Mouse (Mus musculus) hindbrain, embryonic 15.5 days (tissue): ENCODE results near the gene Gm49361. TPM values are rescaled to one million over a fixed set of nuclear protein-coding genes. Genes with fewer than 3 reads are reported as not detected.
"Not testable (repeated sequence)": the region's sequence is repeated elsewhere in the genome, so short reads cannot be mapped to it uniquely, and the experiment has no call there.

ENCODE experiments used
- ATAC-seq: fragments of 200-750 bp; cut with Nextera tagmentation; 2 replicates; pipeline ENCODE4 v1.8.0; 2017; ENCODE audit warnings: low read depth, moderate number of reproducible peaks, moderate TSS enrichment; ENCODE audit not compliant: low FRiP score
- H3K27ac ChIP-seq: fragments of 300-500 bp; sonication (generic); replicated peaks from 2 replicates; pipeline ENCODE4 v1.5.1; 2015; ENCODE audit warnings: mild to moderate bottlenecking, inconsistent platforms
- H3K27me3 ChIP-seq: fragments of 300-500 bp; sonication (generic); 2 replicates; pipeline ENCODE4 v1.6.1; 2015; ENCODE audit warnings: control low read depth, inconsistent platforms
- H3K36me3 ChIP-seq: fragments of 300-500 bp; sonication (generic); 2 replicates; pipeline ENCODE4 v1.6.1; 2015; ENCODE audit warnings: control low read depth, inconsistent platforms
- H3K4me1 ChIP-seq: fragments of 300-500 bp; sonication (generic); replicated peaks from 2 replicates; pipeline ENCODE4 v1.6.1; 2015; ENCODE audit warnings: control low read depth, inconsistent platforms
- H3K4me2 ChIP-seq: fragments of 300-500 bp; sonication (generic); 2 replicates; pipeline ENCODE4 v1.6.1; 2015; ENCODE audit warnings: moderate library complexity, mild to moderate bottlenecking, inconsistent platforms
- H3K4me3 ChIP-seq: fragments of 300-500 bp; sonication (generic); 2 replicates; pipeline ENCODE4 v1.5.1; 2015; ENCODE audit warnings: mild to moderate bottlenecking, inconsistent platforms
- H3K9ac ChIP-seq: fragments of 300-500 bp; sonication (generic); 2 replicates; pipeline ENCODE4 v1.6.1; 2015; ENCODE audit warnings: inconsistent platforms
- H3K9me3 ChIP-seq: fragments of 300-500 bp; sonication (generic); 2 replicates; pipeline ENCODE4 v1.6.1; 2016; ENCODE audit warnings: control low read depth, inconsistent platforms
- WGBS: fragments of 180-500 bp; shearing (Covaris S2); methylation state at CpG from one replicate; pipeline ENCODE4 v1.1.7; 2015; 5-methylcytosine and 5-hydroxymethylcytosine counted together
- polyA plus RNA-seq: library from polyadenylated mRNA; unstranded; fragments of >200 nt; fragmentation: Nextera tagmentation; extraction: Ambion mirVana; gene quantifications from 2 replicates; pipeline ENCODE4 v1.2.1, GENCODE M21; 2015

The Gm49361 gene
- polyA plus RNA-seq, 1 experiment from 2014 or later: not detected

DNA sequence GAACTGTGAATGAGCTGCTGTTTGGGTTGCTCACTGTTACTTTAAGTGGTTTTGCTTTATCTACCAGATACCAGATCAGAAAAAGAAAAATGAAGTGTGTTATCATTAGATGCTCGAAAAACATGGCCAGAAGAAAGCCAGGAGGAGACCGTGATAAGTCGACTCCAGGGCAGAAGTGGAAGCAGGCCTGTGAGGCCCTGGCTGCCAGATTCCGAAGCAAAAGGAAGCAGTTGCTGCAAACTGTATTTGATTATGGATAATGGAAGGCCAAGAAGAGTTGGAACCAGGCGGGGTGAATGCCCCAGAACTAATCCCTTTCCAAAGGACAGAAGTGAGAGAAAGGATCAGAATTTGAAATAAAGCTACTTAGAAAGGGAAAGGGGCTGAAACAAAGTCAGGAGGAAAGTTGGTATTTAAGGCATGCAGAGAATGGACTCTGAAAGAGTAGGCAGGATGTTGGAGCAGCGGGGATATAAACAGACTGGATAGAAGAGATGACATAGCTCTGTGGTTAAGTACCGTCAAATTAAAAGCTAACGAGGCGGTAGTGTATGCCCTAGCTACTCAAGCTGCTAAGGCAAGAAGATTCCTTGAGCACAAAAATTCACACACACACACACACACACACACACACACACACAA, 7.6 kb upstream of the Gm49361 start:
- Histone ChIP-seq H3K4me1 (no peaks in the 10 kb centered on the region), H3K27me3 (no peaks in the 10 kb centered on the region), H3K4me2 (no peak overlapping the region), H3K27ac (no peak overlapping the region), H3K9me3 (no peaks in the 10 kb centered on the region), H3K36me3 (no peaks in the 10 kb centered on the region), H3K4me3 (no peak overlapping the region), H3K9ac (no peak overlapping the region)
- WGBS: 33% methylated on average over 9 of the region's 9 CpGs
- no peak for ATAC-seq

DNA sequence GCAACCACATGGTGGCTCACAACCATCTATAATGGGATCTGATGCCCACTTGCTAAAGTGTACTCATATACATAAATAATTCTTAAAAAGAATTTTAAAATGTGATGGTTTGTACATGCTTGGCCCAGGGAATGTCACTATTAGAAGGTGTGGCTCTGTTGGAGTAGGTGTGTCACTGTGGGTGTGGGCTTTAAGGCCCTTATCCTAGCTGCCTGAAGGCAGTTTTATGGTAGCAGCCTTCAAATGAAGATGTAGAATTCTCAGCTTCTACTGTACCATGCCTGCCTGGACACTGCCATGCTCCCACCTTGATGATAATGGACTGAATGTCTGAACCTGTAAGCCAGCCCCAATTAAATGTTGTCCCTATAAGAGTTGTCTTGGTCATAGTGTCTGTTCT, 5.1 kb upstream of the Gm49361 start:
- H3K4me2 ChIP-seq, H3K36me3 ChIP-seq, H3K9ac ChIP-seq, ATAC-seq, H3K27ac ChIP-seq, H3K9me3 ChIP-seq, H3K4me1 ChIP-seq, H3K4me3 ChIP-seq, H3K27me3 ChIP-seq: not testable (repeated sequence)

DNA sequence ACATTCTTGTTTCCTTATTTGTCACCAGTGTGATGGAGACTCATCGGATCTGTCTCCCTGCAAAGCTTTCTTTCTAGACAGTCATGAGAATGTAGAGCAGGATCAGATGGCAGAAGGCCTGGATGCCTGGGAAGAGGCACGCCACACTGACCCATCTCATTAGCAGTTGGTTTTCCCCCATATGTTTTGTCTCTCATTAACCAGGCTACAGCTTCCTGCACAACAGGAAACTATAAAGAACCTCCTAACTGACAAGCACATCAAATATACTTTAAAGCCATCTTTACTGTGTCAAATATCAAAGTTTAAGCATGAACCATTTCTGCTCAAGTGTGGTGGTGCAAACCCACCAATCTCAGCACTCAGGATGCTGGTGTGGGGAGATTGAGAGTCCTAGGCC, 3.6 kb upstream of the Gm49361 start:
- no peak overlapping the region for H3K4me3 ChIP-seq
- H3K36me3 ChIP-seq: no peaks in the 10 kb centered on the region
- no peak overlapping the region for H3K27ac ChIP-seq
- peaks cover 18% of the 10 kb centered on the region for H3K4me1 ChIP-seq
- ATAC-seq: no peak
- WGBS: 88% methylated on average over 2 of the region's 2 CpGs
- no peak overlapping the region for H3K4me2 ChIP-seq
- no peaks in the 10 kb centered on the region for H3K27me3 ChIP-seq
- no peaks in the 10 kb centered on the region for H3K9me3 ChIP-seq
- H3K9ac ChIP-seq: no peak overlapping the region

DNA sequence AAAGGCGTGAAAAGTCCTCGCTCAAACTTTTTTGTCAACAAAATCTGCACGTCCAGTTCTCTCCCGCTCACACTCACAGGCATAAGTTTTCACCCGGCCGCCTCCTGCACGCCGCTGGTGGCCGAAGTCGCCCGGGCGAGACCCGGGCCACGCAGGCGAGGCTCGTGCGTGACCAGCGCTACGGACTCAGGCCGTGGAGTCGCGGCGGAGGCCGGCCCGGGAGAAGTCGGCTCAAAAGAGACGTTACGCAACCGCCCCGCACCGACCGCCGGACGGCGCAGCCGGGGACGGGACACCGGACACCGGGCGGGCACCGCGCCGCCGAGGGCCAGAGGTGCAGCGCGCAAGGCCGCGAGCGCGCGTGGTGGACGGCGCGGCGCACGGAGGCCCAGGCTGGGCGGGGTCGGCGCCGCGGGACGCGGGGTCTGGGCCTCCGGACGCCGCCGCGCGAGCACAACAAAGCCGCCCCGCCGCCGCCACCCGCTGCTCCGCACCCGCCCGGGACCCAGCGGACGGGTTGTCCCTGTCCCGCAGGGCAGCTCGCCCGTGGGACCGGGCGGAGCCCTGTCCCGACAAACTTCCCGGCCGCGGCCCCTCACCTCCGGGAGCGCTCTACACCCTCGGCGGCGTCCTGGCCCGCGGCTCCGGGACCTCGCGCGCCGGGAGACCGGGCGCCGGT, 473 bp downstream of the Gm49361 start:
- Histone ChIP-seq H3K9me3 (no peaks in the 10 kb centered on the region), H3K9ac (peak overlapping the region; percentile 67), H3K4me1 (peaks cover 29% of the 10 kb centered on the region), H3K27ac (peak overlapping the region; percentile 80), H3K4me2 (peak overlapping the region; percentile 88), H3K4me3 (peak overlapping the region; percentile 85), H3K36me3 (no peaks in the 10 kb centered on the region), H3K27me3 (no peaks in the 10 kb centered on the region)
- ATAC-seq: peak; percentile 72
- WGBS: under 1% methylated on average over 69 of the region's 103 CpGs

DNA sequence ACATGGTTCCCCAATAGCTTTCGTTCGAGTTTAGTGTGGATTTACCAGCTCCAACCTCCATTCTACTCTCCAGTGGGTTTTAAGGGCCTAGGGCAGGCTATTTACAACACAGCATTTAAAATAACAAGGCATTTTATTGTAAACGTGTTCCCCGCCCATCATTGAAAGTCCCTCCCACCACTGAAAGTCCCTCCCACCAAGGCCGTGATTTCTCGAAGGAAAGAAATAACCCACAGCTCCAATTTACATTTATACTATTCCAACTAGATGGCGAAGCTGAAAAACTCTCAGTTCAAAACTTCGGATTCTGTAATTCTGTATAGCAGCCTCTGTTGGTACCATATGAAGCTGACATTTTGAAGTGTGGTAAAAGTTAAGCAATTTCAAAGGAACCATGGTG, 1.4 kb downstream of the Gm49361 start:
- Histone ChIP-seq H3K36me3 (no peaks in the 10 kb centered on the region), H3K27me3 (no peaks in the 10 kb centered on the region), H3K27ac (no peak overlapping the region; the same call in 1 of the 2 replicates), H3K9me3 (no peaks in the 10 kb centered on the region), H3K9ac (peak overlapping the region; percentile 67; the same call in 1 of the 2 replicates), H3K4me2 (peak overlapping the region; percentile 88), H3K4me1 (peaks cover 29% of the 10 kb centered on the region), H3K4me3 (peak overlapping the region; percentile 85)
- no peak for ATAC-seq
- 1% methylated on average over 8 of the region's 8 CpGs for WGBS

DNA sequence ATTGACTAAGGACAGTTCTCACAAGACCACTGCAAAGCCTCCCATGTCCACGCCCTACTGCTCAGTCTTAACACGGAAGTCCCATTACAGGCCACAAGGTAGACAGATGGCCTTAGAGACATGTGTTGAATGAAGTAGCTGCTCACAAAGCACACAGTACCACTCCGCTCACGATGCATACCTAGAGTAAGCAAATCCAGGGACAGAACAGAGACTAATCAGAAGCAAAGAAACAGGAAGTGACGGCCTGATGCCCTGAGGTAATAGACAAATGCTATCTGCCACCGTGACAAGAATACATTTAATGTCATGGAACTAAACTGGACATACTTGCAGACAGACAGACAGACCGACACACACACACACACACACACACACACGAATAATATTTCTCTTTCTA, 5.3 kb downstream of the Gm49361 start:
- no peak for ATAC-seq
- H3K4me3 ChIP-seq: no peak overlapping the region
- no peak overlapping the region for H3K9ac ChIP-seq
- H3K4me1 ChIP-seq: peaks cover 25% of the 10 kb centered on the region
- no peaks in the 10 kb centered on the region for H3K36me3 ChIP-seq
- H3K9me3 ChIP-seq: no peaks in the 10 kb centered on the region
- 83% methylated on average over 8 of the region's 8 CpGs for WGBS
- no peak overlapping the region for H3K27ac ChIP-seq
- H3K4me2 ChIP-seq: no peak overlapping the region
- H3K27me3 ChIP-seq: no peaks in the 10 kb centered on the region

DNA sequence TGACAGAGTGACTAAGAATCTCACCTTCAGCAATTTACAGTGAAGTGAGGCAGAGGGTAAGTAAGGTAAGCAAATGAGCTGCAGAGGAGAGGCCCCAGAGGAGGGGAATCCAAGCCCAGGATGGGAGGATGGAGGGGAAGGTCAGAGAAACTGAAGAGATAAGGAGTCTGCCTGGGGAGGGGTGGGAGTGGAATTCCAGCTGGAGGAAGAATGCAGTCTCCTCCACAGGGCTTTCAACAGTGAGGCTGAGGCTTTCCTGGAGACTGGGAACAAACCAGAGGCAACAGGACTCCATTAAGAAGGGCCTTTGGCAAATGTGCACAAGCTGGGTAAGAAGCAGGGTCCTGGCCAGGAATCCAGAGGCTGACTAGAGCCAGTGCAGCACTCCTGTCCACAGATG, 8.8 kb downstream of the Gm49361 start:
- no peaks in the 10 kb centered on the region for H3K9me3 ChIP-seq
- H3K27ac ChIP-seq: no peak overlapping the region
- H3K36me3 ChIP-seq: no peaks in the 10 kb centered on the region
- no peaks in the 10 kb centered on the region for H3K27me3 ChIP-seq
- no peak overlapping the region for H3K4me2 ChIP-seq
- no peak for ATAC-seq
- no peak overlapping the region for H3K4me3 ChIP-seq
- H3K4me1 ChIP-seq: peaks cover 9% of the 10 kb centered on the region; the same call in 1 of the 2 replicates
- H3K9ac ChIP-seq: no peak overlapping the region

DNA sequence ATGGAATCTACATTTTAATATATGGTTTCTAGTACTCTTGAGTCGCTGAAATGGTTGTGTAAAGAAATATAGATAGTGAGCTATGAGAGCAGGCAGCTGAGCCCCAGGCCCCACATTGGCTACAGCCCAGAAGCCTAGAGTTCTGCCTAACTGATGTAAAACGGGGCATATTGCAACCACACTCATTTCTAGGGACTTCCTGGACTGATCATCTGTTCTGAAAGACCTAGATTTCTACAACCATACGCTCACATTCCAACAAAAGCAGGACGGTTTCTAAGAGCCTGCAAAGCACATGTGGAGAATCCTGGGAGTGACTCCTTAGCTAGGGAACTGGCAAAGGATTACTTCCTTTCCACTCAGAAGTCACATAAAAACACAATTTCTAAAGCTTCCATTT, 9.8 kb downstream of the Gm49361 start:
- 69% methylated on average over 4 of the region's 4 CpGs for WGBS
- Histone ChIP-seq H3K4me1 (peaks cover 12% of the 10 kb centered on the region; the same call in 1 of the 2 replicates), H3K9ac (no peak overlapping the region), H3K36me3 (no peaks in the 10 kb centered on the region), H3K4me3 (no peak overlapping the region), H3K4me2 (no peak overlapping the region), H3K27ac (no peak overlapping the region), H3K9me3 (no peaks in the 10 kb centered on the region), H3K27me3 (no peaks in the 10 kb centered on the region)
- ATAC-seq: no peak

DNA sequence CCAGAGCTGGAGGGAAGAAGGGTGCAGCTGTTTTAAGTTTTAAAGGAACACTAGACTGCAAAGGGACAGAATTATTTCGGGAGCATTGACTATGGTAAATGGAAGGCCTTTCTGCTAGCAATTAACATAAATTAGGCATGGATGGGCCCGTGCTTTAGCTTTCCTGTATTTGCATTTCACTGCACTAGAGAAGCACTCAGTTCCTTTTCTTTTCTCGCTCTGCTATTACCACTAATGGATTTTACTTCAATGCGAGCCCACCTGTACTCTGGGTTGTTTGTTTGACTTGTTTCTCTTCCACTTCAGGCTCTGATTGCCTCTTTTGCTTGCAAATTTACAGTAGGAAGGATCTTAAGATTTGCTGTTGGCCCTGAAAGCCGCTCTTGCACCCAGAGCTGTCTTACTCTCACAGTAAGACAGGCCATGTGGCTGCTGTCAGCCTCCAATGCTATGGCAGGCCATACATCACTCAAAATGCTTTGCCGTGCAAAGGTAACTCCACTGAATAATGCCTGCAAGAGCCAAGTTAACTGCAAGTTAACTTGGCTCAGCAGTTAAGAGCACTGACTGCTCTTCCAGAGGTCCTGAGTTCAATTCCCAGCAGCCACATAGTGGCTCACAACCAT, 13.1 kb downstream of the Gm49361 start:
- no peak for ATAC-seq
- Histone ChIP-seq H3K4me2 (no peak overlapping the region), H3K4me1 (peaks cover 28% of the 10 kb centered on the region), H3K36me3 (no peaks in the 10 kb centered on the region), H3K9ac (no peak overlapping the region), H3K27me3 (no peaks in the 10 kb centered on the region), H3K27ac (0 out of 2 replicates have a peak overlapping the region, but pooled peaks have one; percentile 31), H3K9me3 (no peaks in the 10 kb centered on the region), H3K4me3 (no peak overlapping the region)
- WGBS: 28% methylated on average over 6 of the region's 6 CpGs

DNA sequence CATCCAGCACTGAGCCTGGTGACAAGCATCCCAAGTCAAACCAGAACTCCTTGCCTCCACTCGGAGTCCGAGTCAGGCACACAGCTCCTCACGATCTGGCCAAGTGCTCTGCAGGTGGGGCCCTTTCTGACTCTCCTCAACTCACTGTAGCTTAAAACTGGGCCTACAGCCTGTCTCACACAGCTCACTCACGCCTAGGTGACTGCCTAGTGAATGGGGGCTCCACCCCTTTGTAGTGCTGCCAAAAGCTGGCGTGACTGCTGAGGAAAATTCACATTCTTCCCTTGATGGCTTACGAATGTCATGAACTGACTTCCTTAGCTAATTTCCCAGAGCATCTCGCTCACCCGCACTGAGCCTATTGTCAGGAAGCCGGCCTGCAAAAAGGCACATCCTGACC, 15.4 kb downstream of the Gm49361 start:
- ATAC-seq: peak; percentile 65
- Histone ChIP-seq H3K9ac (no peak overlapping the region), H3K4me3 (no peak overlapping the region), H3K4me2 (no peak overlapping the region), H3K27me3 (no peaks in the 10 kb centered on the region), H3K36me3 (no peaks in the 10 kb centered on the region), H3K4me1 (peaks cover 22% of the 10 kb centered on the region), H3K9me3 (no peaks in the 10 kb centered on the region), H3K27ac (peak overlapping the region; percentile 51)
- WGBS: 25% methylated on average over 9 of the region's 9 CpGs

DNA sequence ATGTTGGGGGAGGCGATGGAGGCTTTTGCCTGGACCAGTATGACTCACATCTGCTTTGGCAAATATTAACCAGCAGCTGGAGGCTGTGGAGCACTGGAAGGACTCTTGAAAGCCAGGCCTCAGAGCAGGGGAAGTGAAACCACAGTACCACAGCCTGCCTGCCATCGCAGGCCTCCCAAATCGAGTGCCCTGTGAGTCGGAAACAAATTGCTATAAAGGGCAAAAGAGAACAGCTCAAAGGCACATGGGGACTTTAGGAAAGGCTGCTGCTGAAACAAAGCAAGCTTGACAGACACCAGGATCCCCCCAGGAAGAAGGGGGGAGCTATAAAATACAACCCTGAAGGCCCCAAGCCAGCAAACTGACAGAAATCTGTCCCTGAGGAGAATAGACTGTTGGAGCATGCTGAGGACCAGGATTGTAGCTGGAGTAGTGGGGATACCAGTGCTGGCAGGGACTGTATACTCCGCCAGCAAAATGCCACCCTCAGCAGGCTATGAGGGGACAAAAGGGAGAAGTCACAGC, 15.9 kb downstream of the Gm49361 start:
- H3K4me1 ChIP-seq: peaks cover 22% of the 10 kb centered on the region
- no peaks in the 10 kb centered on the region for H3K36me3 ChIP-seq
- no peaks in the 10 kb centered on the region for H3K9me3 ChIP-seq
- WGBS: 38% methylated on average over 5 of the region's 5 CpGs
- ATAC-seq: peak; percentile 91
- peak overlapping the region; percentile 51 for H3K27ac ChIP-seq
- H3K4me3 ChIP-seq: no peak overlapping the region
- no peaks in the 10 kb centered on the region for H3K27me3 ChIP-seq
- H3K9ac ChIP-seq: no peak overlapping the region
- no peak overlapping the region for H3K4me2 ChIP-seq

DNA sequence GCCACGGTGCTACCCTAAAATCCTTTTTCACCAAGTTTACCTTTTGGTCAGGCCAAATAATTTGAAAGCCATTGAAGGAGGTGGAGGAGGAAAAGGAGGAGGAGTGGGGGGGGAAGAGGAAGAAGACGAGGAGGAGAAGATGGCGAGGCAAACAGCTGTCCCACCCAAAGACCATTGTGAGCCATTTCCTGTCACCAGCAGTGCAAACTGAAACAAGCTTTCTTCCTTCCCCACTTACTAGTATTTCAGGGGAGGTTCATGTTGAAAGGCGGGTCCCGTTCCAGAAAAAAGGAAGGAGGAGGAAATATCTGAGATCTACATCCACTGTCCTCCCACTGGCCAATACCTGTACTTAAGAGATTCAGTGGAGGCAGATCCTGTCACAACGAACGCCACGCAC, 16.5 kb downstream of the Gm49361 start:
- H3K36me3 ChIP-seq: no peaks in the 10 kb centered on the region
- no peaks in the 10 kb centered on the region for H3K9me3 ChIP-seq
- H3K9ac ChIP-seq: no peak overlapping the region
- ATAC-seq: no peak
- WGBS: 84% methylated on average over 8 of the region's 8 CpGs
- no peak overlapping the region for H3K4me3 ChIP-seq
- no peaks in the 10 kb centered on the region for H3K27me3 ChIP-seq
- peaks cover 22% of the 10 kb centered on the region for H3K4me1 ChIP-seq
- no peak overlapping the region for H3K4me2 ChIP-seq
- H3K27ac ChIP-seq: peak overlapping the region; percentile 51
